Mouse (Mus musculus) embryonic fibroblast, embryonic 13.5 days (primary cell): Measurements from ENCODE around the gene Sez6.

ENCODE experiments used
- CTCF ChIP-seq: IDR thresholded peaks from 2 replicates; pipeline ENCODE4 v1.5.1; 2011; ENCODE audit warnings: mild to moderate bottlenecking, control low read depth, low read length, moderate library complexity, borderline replicate concordance; ENCODE audit not compliant: insufficient read depth
- POLR2A ChIP-seq: IDR thresholded peaks from 2 replicates; pipeline ENCODE4 v1.6.1; 2011; ENCODE audit warnings: low read depth, mild to moderate bottlenecking, control low read depth, low read length, moderate library complexity

DNA sequence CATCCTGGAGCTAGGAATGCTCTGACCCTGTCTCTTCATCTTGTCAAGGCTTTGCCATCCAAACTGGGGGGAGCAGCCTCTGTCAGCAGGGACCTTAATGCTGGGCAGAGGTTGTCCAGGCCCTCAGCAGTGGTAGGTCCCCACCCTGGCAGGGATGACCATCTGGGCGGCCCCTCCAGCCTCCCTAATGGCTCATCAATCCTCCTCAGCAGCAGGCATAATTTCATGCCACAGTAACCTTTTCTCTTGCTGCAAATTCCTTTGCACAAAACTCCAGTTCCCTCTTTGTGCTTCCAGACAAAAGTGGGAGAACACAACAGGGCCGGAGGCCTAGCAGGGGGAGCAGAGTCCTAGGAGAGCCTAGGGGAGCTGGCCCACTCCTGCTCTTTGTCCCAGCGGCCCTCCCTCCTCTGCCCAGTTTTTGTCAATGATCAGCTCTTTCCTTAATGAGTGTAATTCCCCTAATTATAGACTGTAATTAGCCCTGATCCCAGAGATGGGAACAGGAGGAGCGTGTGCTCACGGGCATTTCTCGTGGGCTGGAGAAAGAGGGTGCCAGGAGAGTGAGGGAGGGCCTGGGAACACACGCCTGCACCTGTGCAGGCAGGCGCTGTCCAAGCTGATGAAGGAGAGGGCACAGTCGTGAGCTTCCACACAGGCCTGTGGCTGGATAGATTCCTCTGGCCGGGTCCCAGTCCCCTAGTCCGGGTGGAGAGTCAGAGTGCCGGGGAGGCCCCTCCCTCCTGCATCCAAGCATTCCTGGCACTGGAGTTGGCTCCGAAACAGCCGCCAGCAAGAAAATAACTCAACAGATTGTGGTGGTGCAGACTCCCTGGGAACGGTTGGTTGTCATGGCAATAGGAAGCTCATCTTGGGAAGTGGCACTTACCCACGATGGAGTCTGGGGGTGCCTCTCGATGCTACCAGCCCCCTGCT, 34.8 kb downstream of the Sez6 start:
- TF ChIP-seq CTCF (no peak), POLR2A (no peak)
